Mouse (Mus musculus): ENCODE results near the gene Vmn2r23. TPM values are rescaled to one million over a fixed set of nuclear protein-coding genes. Genes with fewer than 3 reads are reported as not detected.
"Not testable (repeated sequence)": the region's sequence is repeated elsewhere in the genome, so short reads cannot be mapped to it uniquely, and the experiment has no call there.

Gene Vmn2r23
- not detected in 2 replicates for polyA plus RNA-seq (2015; fragmentation: Nextera tagmentation; extraction: Ambion mirVana)

GRCm38 (mm10) chr6:123702370-123702769 lies at the start of gene Vmn2r23:
Gene Vmn2r23, plus strand, starts transcription at chr6:123702670.
- Histone ChIP-seq H3K27me3 (no peaks in the 10 kb centered on the region), H3K9ac (no peak within 1 kb of the TSS), H3K9me3 (replicated peaks) (no peaks in the 10 kb centered on the region), H3K36me3 (no peaks in the 10 kb centered on the region), H3K4me2 (replicated peaks) (no peak within 1 kb of the TSS), H3K27ac (replicated peaks) (no peak within 1 kb of the TSS), H3K4me1 (no peaks in the 10 kb centered on the region), H3K4me3 (replicated peaks) (no peak within 1 kb of the TSS)
- WGBS, result 64% methylated on average over 1 of the region's 1 CpGs
- ATAC-seq (ENCODE audit: insufficient number of reproducible peaks, low FRiP score, low TSS enrichment, low read depth), result no peak

GRCm38 (mm10) chr6:123657040-123657439 lies 45.4 kb upstream of the Vmn2r23 start:
- H3K4me3 ChIP-seq (replicated peaks), result no peak overlapping the region
- ATAC-seq (ENCODE audit: insufficient number of reproducible peaks, low FRiP score, low TSS enrichment, low read depth), result no peak

GRCm38 (mm10) chr6:123696639-123697038 lies 5.8 kb upstream of the Vmn2r23 start:
- not testable (repeated sequence) for H3K27me3 ChIP-seq; H3K27ac ChIP-seq (replicated peaks); H3K9ac ChIP-seq; H3K4me2 ChIP-seq (replicated peaks); H3K36me3 ChIP-seq; H3K4me3 ChIP-seq (replicated peaks); H3K4me1 ChIP-seq; ATAC-seq (ENCODE audit: insufficient number of reproducible peaks, low FRiP score, low TSS enrichment, low read depth); H3K9me3 ChIP-seq (replicated peaks)
- WGBS, result 29% methylated on average over 1 of the region's 1 CpGs

More at GRCm38 (mm10) chr6:123657040-123657439, 45.4 kb upstream of the Vmn2r23 start:
- H3K27ac ChIP-seq (replicated peaks), result no peak overlapping the region
- H3K27me3 ChIP-seq, result no peaks in the 10 kb centered on the region
- no peak overlapping the region for H3K9ac ChIP-seq
- WGBS, result 64% methylated on average over 6 of the region's 6 CpGs
- no peaks in the 10 kb centered on the region for H3K9me3 ChIP-seq (replicated peaks)
- no peaks in the 10 kb centered on the region for H3K4me1 ChIP-seq
- H3K4me2 ChIP-seq (replicated peaks), result no peak overlapping the region
- no peaks in the 10 kb centered on the region for H3K36me3 ChIP-seq

GRCm38 (mm10) chr6:123697213-123697612 lies 5.3 kb upstream of the Vmn2r23 start:
- no peak overlapping the region for H3K4me3 ChIP-seq (replicated peaks)
- H3K27me3 ChIP-seq, result no peaks in the 10 kb centered on the region
- no peak overlapping the region for H3K4me2 ChIP-seq (replicated peaks)
- H3K9ac ChIP-seq, result no peak overlapping the region
- no peaks in the 10 kb centered on the region for H3K4me1 ChIP-seq
- no peaks in the 10 kb centered on the region for H3K36me3 ChIP-seq
- no peaks in the 10 kb centered on the region for H3K9me3 ChIP-seq (replicated peaks)
- no peak for ATAC-seq (ENCODE audit: insufficient number of reproducible peaks, low FRiP score, low TSS enrichment, low read depth)
- no peak overlapping the region for H3K27ac ChIP-seq (replicated peaks)

- WGBS, result 74% methylated on average over 3 of the region's 3 CpGs
Observed at GRCm38 (mm10) chr6:123770031-123770430, 67.6 kb downstream of the Vmn2r23 start.

GRCm38 (mm10) chr6:123778579-123778978 lies 76.1 kb downstream of the Vmn2r23 start, which contains the start of gene Vmn2r24:
Gene Vmn2r24, plus strand, starts transcription at chr6:123778879.
- Histone ChIP-seq H3K9me3 (replicated peaks) (no peaks in the 10 kb centered on the region), H3K27ac (replicated peaks) (no peak within 1 kb of the TSS), H3K4me2 (replicated peaks) (no peak within 1 kb of the TSS), H3K9ac (no peak within 1 kb of the TSS), H3K27me3 (no peaks in the 10 kb centered on the region), H3K4me1 (no peaks in the 10 kb centered on the region), H3K36me3 (no peaks in the 10 kb centered on the region), H3K4me3 (replicated peaks) (no peak within 1 kb of the TSS)
- no peak for ATAC-seq (ENCODE audit: insufficient number of reproducible peaks, low FRiP score, low TSS enrichment, low read depth)
- WGBS, result 69% methylated on average over 1 of the region's 1 CpGs

More at GRCm38 (mm10) chr6:123770031-123770430, 67.6 kb downstream of the Vmn2r23 start:
- H3K27me3 ChIP-seq, result no peaks in the 10 kb centered on the region
- no peak overlapping the region for H3K9ac ChIP-seq
- no peak overlapping the region for H3K4me3 ChIP-seq (replicated peaks)
- no peak overlapping the region for H3K4me2 ChIP-seq (replicated peaks)
- no peaks in the 10 kb centered on the region for H3K36me3 ChIP-seq
- ATAC-seq (ENCODE audit: insufficient number of reproducible peaks, low FRiP score, low TSS enrichment, low read depth), result no peak
- H3K4me1 ChIP-seq, result no peaks in the 10 kb centered on the region
- no peaks in the 10 kb centered on the region for H3K9me3 ChIP-seq (replicated peaks)
- no peak overlapping the region for H3K27ac ChIP-seq (replicated peaks)

GRCm38 (mm10) chr6:123784857-123785256 lies 82.4 kb downstream of the Vmn2r23 start:
- WGBS, result 63% methylated on average over 2 of the region's 2 CpGs
- no peak overlapping the region for H3K9ac ChIP-seq
- ATAC-seq (ENCODE audit: insufficient number of reproducible peaks, low FRiP score, low TSS enrichment, low read depth), result no peak
- H3K27me3 ChIP-seq, result no peaks in the 10 kb centered on the region
- H3K4me3 ChIP-seq (replicated peaks), result no peak overlapping the region
- H3K27ac ChIP-seq (replicated peaks), result no peak overlapping the region
- H3K36me3 ChIP-seq, result no peaks in the 10 kb centered on the region
- H3K9me3 ChIP-seq (replicated peaks), result no peaks in the 10 kb centered on the region
- no peak overlapping the region for H3K4me2 ChIP-seq (replicated peaks)
- H3K4me1 ChIP-seq, result no peaks in the 10 kb centered on the region

- Histone ChIP-seq H3K9me3 (replicated peaks) (no peaks in the 10 kb centered on the region), H3K4me2 (replicated peaks) (no peak overlapping the region), H3K4me1 (no peaks in the 10 kb centered on the region), H3K4me3 (replicated peaks) (no peak overlapping the region), H3K27ac (replicated peaks) (no peak overlapping the region), H3K36me3 (no peaks in the 10 kb centered on the region), H3K27me3 (no peaks in the 10 kb centered on the region), H3K9ac (no peak overlapping the region)
- 35% methylated on average over 9 of the region's 9 CpGs for WGBS
- ATAC-seq (ENCODE audit: insufficient number of reproducible peaks, low FRiP score, low TSS enrichment, low read depth), result no peak
Observed at GRCm38 (mm10) chr6:123793746-123794145, 91.3 kb downstream of the Vmn2r23 start.

Other genes with a start within 250 kb of the Vmn2r23 start
- gene Vmn2r21, start 169.3 kb upstream of the Vmn2r23 start, polyA plus RNA-seq (2015; fragmentation: Nextera tagmentation; extraction: Ambion mirVana), result 0.08 TPM in 1 of 2 replicates, not detected in the other
- gene Vmn2r22, start 51.9 kb upstream of the Vmn2r23 start, polyA plus RNA-seq (2015; fragmentation: Nextera tagmentation; extraction: Ambion mirVana), result not detected in 2 replicates
- not detected in 2 replicates for gene Vmn2r24, start 76.2 kb downstream of the Vmn2r23 start, polyA plus RNA-seq (2015; fragmentation: Nextera tagmentation; extraction: Ambion mirVana)
- not detected in 2 replicates for gene Vmn2r25, start 150.8 kb downstream of the Vmn2r23 start, polyA plus RNA-seq (2015; fragmentation: Nextera tagmentation; extraction: Ambion mirVana)

Data from embryonic facial prominence, embryonic 15.5 days (tissue).